Mouse (Mus musculus) heart, adult 2 months (tissue): ENCODE measurements around the gene Rbm19.

ENCODE experiments used
- CTCF ChIP-seq: fragments of 200-600 bp; IDR thresholded peaks from 2 replicates; pipeline ENCODE4 v1.8.1; 2022; ENCODE audit warnings: antibody characterized with exemption, mild to moderate bottlenecking, moderate library complexity
- POLR2A ChIP-seq: fragments of 200-500 bp; IDR thresholded peaks from 2 replicates; pipeline ENCODE4 v1.6.1; 2011; ENCODE audit warnings: mild to moderate bottlenecking, low read depth, low read length, control low read depth; ENCODE audit not compliant: insufficient read depth

- no peak for TF ChIP-seq CTCF
- no peak for TF ChIP-seq POLR2A
Measured at GRCm38 (mm10) chr5:120138406-120138805, 22.1 kb downstream of the Rbm19 start.
